Mouse (Mus musculus): ENCODE results near the gene Atad5. TPM values are rescaled to one million over a fixed set of nuclear protein-coding genes. Genes with fewer than 3 reads are reported as not detected.
"Not testable (repeated sequence)": the region's sequence is repeated elsewhere in the genome, so short reads cannot be mapped to it uniquely, and the experiment has no call there.

The Atad5 gene
- polyA plus RNA-seq, 1 experiment from 2014 or later = 14.1 TPM

DNA sequence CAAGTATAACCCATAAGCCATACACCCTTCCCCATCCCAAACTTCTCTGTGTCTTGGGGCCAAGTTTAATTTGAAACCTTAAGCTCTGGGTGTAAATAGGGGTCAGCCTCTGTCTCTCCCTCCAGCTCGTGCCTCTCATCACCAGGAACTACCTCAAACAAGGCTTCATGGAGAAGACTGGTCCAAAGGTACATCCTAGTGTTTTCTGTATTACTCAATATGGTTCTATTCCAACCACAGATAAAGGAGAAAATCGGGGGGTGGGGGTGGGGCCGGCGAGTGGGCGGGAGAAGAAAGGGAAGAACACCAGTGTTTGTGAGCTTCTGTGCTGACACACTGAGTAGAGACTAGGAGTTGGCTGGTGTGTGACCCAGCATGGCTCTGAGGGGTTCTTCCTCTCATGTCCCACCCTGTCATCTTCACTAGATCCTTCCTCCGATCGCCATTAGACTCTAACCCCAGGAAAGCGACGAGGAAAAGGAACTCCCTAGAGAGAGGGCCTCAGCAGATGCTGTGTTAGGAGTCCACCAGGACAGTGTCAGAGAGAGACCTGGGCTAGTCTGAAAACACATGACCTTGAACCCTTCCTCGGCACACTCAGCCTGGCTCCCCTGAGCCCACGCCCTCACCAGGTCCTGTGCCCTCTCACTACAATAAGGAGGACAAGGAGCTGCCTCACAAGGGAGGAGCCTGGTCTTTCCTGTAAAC lies 84.9 kb downstream of the Atad5 start:
- WGBS = 80% methylated on average over 11 of the region's 11 CpGs

DNA sequence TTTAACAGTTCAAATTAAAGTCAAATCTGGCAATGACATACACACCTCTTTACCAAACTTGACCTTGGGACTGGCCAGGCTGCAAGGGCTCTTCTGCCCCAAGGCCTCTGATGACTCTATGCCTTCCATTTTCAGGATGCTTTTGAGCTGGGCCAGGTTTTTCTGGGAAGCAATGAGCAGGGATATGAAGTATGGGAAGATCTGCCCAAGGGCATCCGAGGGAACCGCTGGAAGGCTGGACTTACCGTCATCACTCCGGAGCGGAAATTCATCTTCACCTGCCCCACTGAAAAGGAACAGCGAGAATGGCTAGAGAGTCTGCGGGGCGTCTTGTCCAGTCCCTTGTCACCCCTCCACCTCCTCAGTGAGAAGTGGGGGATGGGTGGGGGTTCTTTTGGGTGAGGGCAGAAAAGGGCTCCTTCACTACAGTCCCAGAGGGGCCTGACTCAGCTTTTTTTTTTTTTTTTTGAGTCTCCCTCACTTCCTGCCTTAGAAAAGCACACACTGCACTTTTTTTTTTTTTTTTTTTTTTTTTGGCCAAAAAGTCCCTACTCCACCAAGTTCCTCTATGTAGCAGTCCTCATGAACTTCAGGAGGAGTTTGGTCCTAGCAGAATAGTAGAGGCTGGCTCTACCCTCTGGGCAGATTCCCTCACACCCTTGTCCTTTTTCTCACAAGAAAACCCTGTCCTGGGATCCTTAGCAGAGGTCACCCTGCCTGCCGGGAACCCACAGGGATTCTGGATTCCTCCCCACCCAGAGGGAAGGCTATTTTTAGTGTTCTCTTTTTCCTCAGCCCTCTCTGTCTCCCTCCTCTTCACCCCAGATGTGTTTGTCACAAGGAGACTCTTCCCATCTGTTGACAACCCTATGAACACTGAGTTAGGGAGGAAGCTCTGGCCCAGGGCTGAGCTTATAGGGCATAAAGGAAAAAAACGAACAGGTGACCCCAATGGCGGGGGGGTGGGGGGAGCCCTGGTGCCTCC lies 88.0 kb downstream of the Atad5 start:
- ATAC-seq (ENCODE audit: low FRiP score, low read depth) = no peak
- no peaks in the 10 kb centered on the region for H3K9me3 ChIP-seq
- H3K4me1 ChIP-seq = no peaks in the 10 kb centered on the region
- H3K4me2 ChIP-seq (replicated peaks) = no peak overlapping the region
- WGBS = 74% methylated on average over 11 of the region's 11 CpGs
- no peaks in the 10 kb centered on the region; the same call in 1 of the 2 replicates for H3K27me3 ChIP-seq
- H3K9ac ChIP-seq = no peak overlapping the region
- no peak overlapping the region for H3K27ac ChIP-seq
- no peaks in the 10 kb centered on the region for H3K36me3 ChIP-seq
- no peak overlapping the region for H3K4me3 ChIP-seq

More for the DNA sequence above, 84.9 kb downstream of the Atad5 start:
- H3K27me3 ChIP-seq = no peaks in the 10 kb centered on the region; the same call in 1 of the 2 replicates
- no peaks in the 10 kb centered on the region for H3K9me3 ChIP-seq
- no peak overlapping the region for H3K9ac ChIP-seq
- H3K4me3 ChIP-seq = no peak overlapping the region
- no peaks in the 10 kb centered on the region for H3K4me1 ChIP-seq
- no peak overlapping the region for H3K27ac ChIP-seq
- no peak overlapping the region for H3K4me2 ChIP-seq (replicated peaks)
- ATAC-seq (ENCODE audit: low FRiP score, low read depth) = no peak
- no peaks in the 10 kb centered on the region for H3K36me3 ChIP-seq

DNA sequence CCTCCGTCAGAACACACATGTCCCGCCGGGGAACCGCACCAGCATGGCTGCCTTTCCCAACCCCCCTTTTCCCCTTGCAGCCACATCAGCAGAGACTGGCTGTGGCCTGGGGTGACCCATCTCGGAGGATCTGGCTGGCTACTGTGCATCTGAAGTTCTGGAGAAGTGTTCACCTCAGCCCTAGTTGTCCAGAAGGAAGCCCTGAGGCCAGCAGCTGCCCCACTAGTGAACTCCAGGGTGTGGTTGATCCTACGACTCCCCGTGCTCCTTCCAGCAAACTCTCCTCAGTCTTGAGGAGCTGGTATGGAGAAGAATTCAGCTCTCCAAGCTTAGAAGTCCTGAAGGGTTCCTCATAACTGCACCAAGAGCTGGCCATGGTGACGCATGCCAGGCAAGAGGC lies 89.1 kb downstream of the Atad5 start:
- Histone ChIP-seq H3K27me3 (no peaks in the 10 kb centered on the region; the same call in 1 of the 2 replicates), H3K4me2 (replicated peaks) (no peak overlapping the region), H3K9ac (no peak overlapping the region), H3K4me3 (no peak overlapping the region), H3K9me3 (no peaks in the 10 kb centered on the region), H3K36me3 (no peaks in the 10 kb centered on the region), H3K4me1 (no peaks in the 10 kb centered on the region), H3K27ac (no peak overlapping the region)
- WGBS = 86% methylated on average over 8 of the region's 8 CpGs
- ATAC-seq (ENCODE audit: low FRiP score, low read depth) = no peak

DNA sequence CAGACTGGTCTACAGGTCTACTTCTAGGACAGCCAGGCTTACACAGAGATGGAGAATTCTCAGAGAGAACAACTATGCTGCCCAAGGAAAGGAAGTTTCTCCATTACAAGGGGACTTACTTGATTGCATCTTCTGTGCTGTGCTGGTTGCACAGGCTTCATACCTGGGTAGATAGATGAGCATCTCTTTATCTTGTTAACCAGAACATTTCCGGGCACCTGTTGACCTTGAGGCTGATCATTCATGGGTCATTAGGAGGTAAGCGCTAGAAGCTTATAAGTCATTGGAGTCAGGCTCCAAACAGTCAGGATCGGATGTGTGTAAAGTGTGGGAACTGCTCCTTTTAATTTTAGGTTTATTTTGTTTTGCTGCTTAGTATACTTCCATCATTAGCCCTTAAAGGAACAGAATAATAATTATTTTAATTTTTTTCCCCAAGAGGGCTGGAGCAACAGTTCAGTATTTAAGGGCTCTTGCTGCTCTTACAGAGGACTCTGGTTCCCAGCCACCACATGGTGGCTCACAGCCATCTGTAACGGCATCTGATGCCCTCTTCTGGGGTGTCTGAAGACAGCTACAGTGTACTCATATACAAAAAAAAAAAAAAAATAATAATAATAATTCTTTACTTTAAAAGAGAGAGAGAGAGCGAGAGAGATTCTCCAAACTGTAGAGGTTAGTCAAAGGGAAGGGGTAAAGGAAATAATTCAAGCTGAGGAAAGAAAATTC lies 92.0 kb downstream of the Atad5 start:
- H3K27me3 ChIP-seq = no peaks in the 10 kb centered on the region
- H3K9me3 ChIP-seq = no peaks in the 10 kb centered on the region
- H3K27ac ChIP-seq = no peak overlapping the region
- no peak overlapping the region for H3K9ac ChIP-seq
- no peaks in the 10 kb centered on the region for H3K36me3 ChIP-seq
- H3K4me3 ChIP-seq = no peak overlapping the region
- ATAC-seq (ENCODE audit: low FRiP score, low read depth) = no peak
- WGBS = 70% methylated on average over 5 of the region's 5 CpGs
- no peak overlapping the region for H3K4me2 ChIP-seq (replicated peaks)
- 0 out of 2 replicates have a peak, but pooled peaks cover 7% of the 10 kb centered on the region for H3K4me1 ChIP-seq

DNA sequence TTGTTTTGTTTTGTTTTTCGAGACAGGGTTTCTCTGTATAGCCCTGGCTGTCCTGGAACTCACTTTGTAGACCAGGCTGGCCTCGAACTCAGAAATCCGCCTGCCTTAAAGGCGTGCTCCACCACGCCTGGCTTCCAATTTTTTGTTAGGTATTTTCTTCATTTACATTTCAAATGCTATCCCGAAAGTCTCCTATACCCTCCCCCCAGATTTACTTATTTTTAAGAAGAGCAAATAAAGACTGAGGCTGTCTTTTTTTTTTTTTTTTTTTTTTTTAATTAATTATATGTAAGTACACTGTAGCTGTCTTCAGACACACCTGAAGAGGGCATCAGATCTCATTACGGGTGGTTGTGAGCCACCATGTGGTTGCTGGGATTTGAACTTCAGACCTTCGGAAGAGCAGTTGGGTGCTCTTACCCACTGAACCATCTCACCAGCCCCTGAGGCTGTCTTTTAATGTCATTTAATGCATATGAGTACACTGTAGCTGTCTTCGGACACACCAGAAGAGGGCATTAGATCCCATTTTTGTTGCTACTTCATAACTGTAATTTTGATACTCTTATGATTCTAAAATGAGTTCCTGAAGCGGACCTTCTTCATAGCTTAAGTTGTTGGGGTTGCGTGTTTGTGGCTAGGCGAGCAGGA lies 94.0 kb downstream of the Atad5 start:
- not testable (repeated sequence) for H3K9me3 ChIP-seq, H3K27me3 ChIP-seq, H3K4me1 ChIP-seq, H3K36me3 ChIP-seq
- 45% methylated on average over 12 of the region's 12 CpGs for WGBS
- Histone ChIP-seq H3K27ac (peak overlapping the region; percentile 79), H3K9ac (peak overlapping the region; percentile 81), H3K4me2 (replicated peaks) (peak overlapping the region; percentile 74), H3K4me3 (peak overlapping the region; percentile 71)
- ATAC-seq (ENCODE audit: low FRiP score, low read depth) = peak; percentile 36; the same call in 1 of the 2 replicates

DNA sequence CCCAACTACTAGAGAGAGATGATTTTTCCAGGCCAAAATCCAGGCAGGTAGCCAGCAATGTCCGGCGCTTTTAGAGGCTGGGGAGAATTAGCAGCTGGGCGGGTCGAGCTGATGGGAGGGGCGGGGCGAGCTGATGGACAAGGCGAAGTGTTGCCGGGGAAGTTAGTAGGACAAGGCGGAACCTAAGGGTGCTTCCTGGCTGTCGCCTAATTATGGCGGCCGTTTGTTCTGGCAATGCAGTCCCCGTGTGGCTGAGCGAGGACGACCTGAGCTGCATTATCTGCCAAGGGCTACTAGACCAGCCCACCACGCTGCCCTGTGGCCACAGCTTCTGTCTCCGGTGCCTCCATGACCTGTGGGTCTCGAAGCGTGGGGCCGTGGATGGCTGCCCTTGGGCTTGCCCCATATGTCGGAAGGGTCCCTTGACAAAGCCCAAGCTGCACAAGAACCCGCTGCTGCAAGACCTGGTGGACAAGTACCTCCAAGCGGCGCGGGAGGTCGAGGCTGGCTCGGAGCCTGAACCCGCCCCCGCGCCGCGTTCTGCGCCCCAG lies 94.6 kb downstream of the Atad5 start, which contains the start of gene Rnf135:
TSS of gene Rnf135 (plus strand) at position 147 of the 551 bp plus-strand sequence.
- Histone ChIP-seq H3K27me3 (no peaks in the 10 kb centered on the region), H3K27ac (peak within 1 kb of the TSS; percentile 79), H3K36me3 (no peaks in the 10 kb centered on the region), H3K9ac (peak within 1 kb of the TSS; percentile 81), H3K9me3 (no peaks in the 10 kb centered on the region), H3K4me1 (0 out of 2 replicates have a peak, but pooled peaks cover 7% of the 10 kb centered on the region), H3K4me2 (replicated peaks) (peak within 1 kb of the TSS; percentile 74), H3K4me3 (peak within 1 kb of the TSS; percentile 71)
- peak; percentile 91 for ATAC-seq (ENCODE audit: low FRiP score, low read depth)
- WGBS = 1% methylated on average over 33 of the region's 33 CpGs

DNA sequence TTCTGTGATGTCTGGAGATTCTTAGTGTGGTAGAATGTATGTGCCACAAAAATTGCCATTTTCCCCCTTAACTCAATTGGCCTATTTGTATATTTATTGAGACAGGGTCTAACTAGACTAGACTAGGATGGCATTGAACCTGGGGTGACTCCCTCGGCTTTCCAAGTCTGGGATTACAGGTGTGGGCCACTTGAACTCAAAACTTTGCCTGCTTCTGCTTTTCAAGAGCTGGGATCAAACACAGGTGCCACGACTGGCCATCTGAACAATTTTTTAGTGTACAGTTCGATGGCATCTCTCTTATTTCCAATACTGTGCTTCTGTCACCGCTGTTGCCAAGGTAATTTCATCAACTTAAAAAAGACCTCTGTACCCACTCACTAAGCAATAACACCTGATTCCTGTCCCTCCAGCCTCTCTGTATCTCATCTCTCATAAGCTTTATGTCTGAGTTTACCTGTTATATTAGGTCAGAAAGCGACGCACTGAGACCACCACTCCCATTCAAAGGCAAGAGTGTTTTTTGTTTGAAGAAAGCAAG lies 95.4 kb downstream of the Atad5 start:
- ATAC-seq (ENCODE audit: low FRiP score, low read depth) = no peak
- Histone ChIP-seq H3K36me3 (no peaks in the 10 kb centered on the region), H3K27me3 (no peaks in the 10 kb centered on the region), H3K9ac (peak overlapping the region; percentile 81; the same call in 1 of the 2 replicates), H3K4me1 (0 out of 2 replicates have a peak, but pooled peaks cover 7% of the 10 kb centered on the region), H3K4me2 (replicated peaks) (peak overlapping the region; percentile 74), H3K4me3 (peak overlapping the region; percentile 71), H3K27ac (no peak overlapping the region; the same call in 1 of the 2 replicates), H3K9me3 (no peaks in the 10 kb centered on the region)
- 90% methylated on average over 6 of the region's 6 CpGs for WGBS

Other genes starting within 250 kb of the Atad5 start
- gene Utp6, start 127.0 kb upstream of the Atad5 start, polyA plus RNA-seq (2015; fragmentation: Nextera tagmentation; extraction: Ambion mirVana) = 57.9 and 64.0 TPM in 2 replicates
- 24.5 and 24.9 TPM in 2 replicates for gene Suz12, start 96.3 kb upstream of the Atad5 start, polyA plus RNA-seq (2015; fragmentation: Nextera tagmentation; extraction: Ambion mirVana)
- gene Crlf3, start 8.4 kb upstream of the Atad5 start, polyA plus RNA-seq (2015; fragmentation: Nextera tagmentation; extraction: Ambion mirVana) = 51.3 and 55.3 TPM in 2 replicates
- gene Tefm, start 52.8 kb downstream of the Atad5 start, polyA plus RNA-seq (2015; fragmentation: Nextera tagmentation; extraction: Ambion mirVana) = 31.2 and 34.2 TPM in 2 replicates
- 1.3 and 1.6 TPM in 2 replicates for gene Adap2, start 64.7 kb downstream of the Atad5 start, polyA plus RNA-seq (2015; fragmentation: Nextera tagmentation; extraction: Ambion mirVana)
- 7.5 and 7.6 TPM in 2 replicates for gene Rnf135, start 94.5 kb downstream of the Atad5 start, polyA plus RNA-seq (2015; fragmentation: Nextera tagmentation; extraction: Ambion mirVana)
- 55.8 and 57.0 TPM in 2 replicates for gene Rhot1, start 119.6 kb downstream of the Atad5 start, polyA plus RNA-seq (2015; fragmentation: Nextera tagmentation; extraction: Ambion mirVana)
- gene Rhbdl3, start 211.5 kb downstream of the Atad5 start, polyA plus RNA-seq (2015; fragmentation: Nextera tagmentation; extraction: Ambion mirVana) = 3.5 and 3.8 TPM in 2 replicates

All from limb, embryonic 13.5 days (tissue).